Mouse (Mus musculus) urinary bladder, postnatal 0 days (tissue): ENCODE data around the gene Lipo1. TPM values are rescaled to one million over a fixed set of nuclear protein-coding genes. Genes with fewer than 3 reads are reported as not detected.

Experiments used
- polyA plus RNA-seq: library from polyadenylated mRNA; unstranded; fragments of >200 nt; fragmentation: Nextera tagmentation; extraction: Ambion mirVana; gene quantifications from 2 replicates; pipeline ENCODE4 v1.2.1, GENCODE M21; 2015

Lipo1 gene
- polyA plus RNA-seq = not detected in 2 replicates

GRCm38 (mm10) chr19:33787359-33787758, at the start of gene Lipo1:
TSS of gene Lipo1 (minus strand) at chr19:33787459.

DNA sequence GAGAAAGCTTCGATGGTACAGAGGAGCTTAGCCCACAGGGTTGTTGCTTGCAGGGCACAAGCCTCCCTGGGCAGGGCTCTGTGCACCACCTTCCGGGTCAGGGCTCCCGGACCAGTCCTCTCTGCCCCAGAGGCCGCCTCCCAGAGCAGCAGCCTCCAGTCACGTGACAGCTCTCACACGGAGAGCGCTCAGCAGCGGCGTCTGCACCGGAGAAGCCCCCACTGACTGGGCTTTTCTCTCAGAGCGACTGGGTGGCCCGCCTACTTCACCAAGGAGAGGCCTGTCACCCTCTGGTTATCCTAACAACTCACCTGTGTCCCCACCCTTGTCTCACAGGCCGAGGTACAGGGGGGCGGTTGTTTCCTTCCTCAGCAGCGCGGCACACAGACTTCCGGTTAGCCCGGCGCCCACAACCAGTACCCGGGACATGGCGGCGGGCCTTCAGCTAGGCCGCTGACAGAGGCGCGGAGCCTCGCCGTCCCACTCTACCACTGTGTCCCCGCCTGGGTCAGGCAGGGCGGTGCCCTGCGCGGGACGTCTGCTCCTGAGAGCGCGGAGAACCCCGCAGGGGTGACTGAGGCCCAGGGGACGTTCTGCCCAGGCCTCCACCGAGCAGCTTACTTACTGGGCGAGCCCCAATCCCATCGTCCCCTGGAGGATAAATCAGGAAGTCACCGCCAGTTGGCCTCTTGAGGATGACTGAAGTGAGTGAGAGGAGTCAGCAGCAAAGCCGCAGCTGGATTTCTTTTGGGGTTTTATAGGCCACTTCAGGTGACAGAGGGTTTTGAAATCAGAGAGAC, 25.8 kb downstream of the Lipo1 start, which contains the start of gene Lipo3:
Gene Lipo3, minus strand, starts transcription at position 665 of the 800 bp plus-strand sequence.

DNA sequence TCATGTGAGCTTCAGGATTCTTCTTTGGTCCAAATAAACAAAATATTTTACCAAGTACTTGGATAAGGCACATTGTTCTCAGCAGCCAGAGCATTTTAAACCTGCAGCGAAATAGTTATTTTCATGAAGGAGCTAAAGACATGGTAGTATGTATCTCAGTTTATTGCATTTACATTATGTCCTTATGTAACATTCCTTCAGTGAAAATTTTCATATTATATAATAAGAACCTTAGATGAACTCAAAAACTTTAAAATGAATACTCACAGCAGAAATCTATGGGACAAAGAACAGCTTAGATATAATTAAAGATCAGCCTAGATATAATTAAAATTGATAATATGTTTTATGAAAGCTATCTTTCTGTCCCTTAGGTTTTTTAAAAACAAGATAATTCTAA, 36.0 kb downstream of the Lipo1 start, which contains the start of gene Lipo2:
Gene Lipo2, minus strand, starts transcription at position 101 of the 400 bp plus-strand sequence.

Other genes starting within 250 kb of the Lipo1 start
- gene Gm8978, start 162.2 kb downstream of the Lipo1 start, polyA plus RNA-seq = not detected in 2 replicates
- 0.23 and 0.35 TPM in 2 replicates for gene Lipo2, start 36.1 kb downstream of the Lipo1 start, polyA plus RNA-seq
- gene Lipo3, start 25.5 kb downstream of the Lipo1 start, polyA plus RNA-seq = 12.7 and 13.7 TPM in 2 replicates
- gene Lipf, start 173.7 kb upstream of the Lipo1 start, polyA plus RNA-seq = not detected in 2 replicates
- 0.17 and 0.28 TPM in 2 replicates for gene Lipk, start 220.8 kb upstream of the Lipo1 start, polyA plus RNA-seq